Mouse (Mus musculus) liver, adult 10 weeks (tissue): ENCODE measurements around the gene Sh3gl3. TPM values are rescaled to one million over a fixed set of nuclear protein-coding genes. Genes with fewer than 3 reads are reported as not detected.

ENCODE experiments used
- polyA plus RNA-seq: library from polyadenylated mRNA; stranded (reverse); fragments of 350-450 nt; fragmentation: Illumina TruSeq; extraction: RNeasy Lipid Tissue Mini Kit (QIAGEN cat#74804); gene quantifications from one replicate; pipeline ENCODE4 v1.2.3, GENCODE M21; 2014; ENCODE audit warnings: low read depth, low replicate concordance

Sh3gl3 gene
- polyA plus RNA-seq, result not detected

DNA sequence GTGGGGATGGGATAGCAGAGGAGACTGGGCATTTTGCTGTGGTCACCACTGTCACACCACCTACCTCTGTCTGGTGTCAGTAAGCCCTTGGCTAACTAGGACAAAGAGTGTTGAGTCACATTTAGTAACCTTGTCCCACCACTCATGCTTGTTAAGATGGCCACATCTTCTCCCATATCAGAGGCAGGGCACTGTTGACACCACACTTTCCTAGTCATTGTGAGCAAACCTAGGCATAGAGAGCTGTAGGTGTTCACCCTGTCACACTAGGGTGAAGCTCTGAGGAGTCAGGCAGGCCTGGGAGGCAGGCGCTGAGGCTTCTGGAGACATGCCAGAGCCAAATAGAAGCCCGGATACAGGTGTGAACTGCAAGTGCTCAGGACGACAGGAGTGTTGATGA, at the start of gene Sh3gl3:
Gene Sh3gl3, plus strand, starts transcription at position 301 of the 400 bp plus-strand sequence.

DNA sequence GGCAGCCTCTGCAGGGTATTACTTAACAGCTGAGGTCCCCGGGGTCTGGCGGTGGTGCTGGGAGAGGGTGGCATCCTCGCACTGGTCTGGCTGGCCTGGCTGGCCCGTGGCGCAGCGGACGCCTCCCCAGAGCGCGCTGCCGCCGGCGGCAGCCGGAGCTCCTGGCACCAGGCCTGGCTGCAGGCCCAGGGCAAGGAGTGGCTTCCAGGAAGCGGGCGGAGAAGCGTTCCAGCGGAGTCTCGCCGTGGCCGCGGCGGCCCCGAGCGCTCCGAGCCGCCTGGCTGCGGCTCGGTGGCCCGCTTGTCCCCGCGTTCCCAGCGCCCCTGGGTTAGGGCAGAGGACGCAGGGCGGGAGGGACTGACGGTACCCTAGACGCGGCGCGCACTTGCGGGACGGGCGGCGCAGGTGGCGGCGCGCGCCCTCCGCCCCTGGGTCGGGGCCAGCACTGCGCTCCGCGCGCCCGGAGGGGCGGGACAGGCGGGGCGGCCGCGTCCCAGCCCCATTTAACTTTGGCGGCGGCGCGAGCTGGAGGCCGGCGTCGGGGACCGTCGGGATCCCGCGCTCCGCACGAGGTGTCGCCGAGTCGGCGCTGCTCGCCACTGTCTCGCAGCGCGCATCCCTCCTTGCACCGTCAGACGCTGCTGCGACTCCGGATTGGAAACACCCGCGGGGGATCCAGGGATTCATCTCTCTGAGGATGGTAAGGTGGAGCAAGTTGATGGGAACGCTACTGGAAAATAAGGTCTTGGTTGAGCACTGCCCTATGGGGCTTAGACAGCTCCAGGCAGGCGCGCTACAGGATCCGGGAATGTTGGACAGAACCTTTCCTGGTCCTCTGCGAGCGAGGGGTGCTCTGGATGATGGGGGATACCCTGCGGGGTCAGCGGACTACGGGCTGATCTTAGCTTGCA, 161.8 kb downstream of the Sh3gl3 start, which contains the start of gene Adamtsl3:
Gene Adamtsl3, plus strand, starts transcription at position 484 of the 911 bp plus-strand sequence.

Other genes starting within 250 kb of the Sh3gl3 start
- gene Hdgfl3, start 239.4 kb upstream of the Sh3gl3 start, polyA plus RNA-seq, result 1.3 TPM
- 0.13 TPM for gene Bnc1, start 181.5 kb upstream of the Sh3gl3 start, polyA plus RNA-seq
- gene Adamtsl3, start 161.9 kb downstream of the Sh3gl3 start, polyA plus RNA-seq, result 0.05 TPM